Mouse (Mus musculus): ENCODE measurements around the gene Nt5c2. TPM values are rescaled to one million over a fixed set of nuclear protein-coding genes. Genes with fewer than 3 reads are reported as not detected.

The Nt5c2 gene
- polyA plus RNA-seq, 1 experiment from 2014 or later: 36.1 TPM

DNA sequence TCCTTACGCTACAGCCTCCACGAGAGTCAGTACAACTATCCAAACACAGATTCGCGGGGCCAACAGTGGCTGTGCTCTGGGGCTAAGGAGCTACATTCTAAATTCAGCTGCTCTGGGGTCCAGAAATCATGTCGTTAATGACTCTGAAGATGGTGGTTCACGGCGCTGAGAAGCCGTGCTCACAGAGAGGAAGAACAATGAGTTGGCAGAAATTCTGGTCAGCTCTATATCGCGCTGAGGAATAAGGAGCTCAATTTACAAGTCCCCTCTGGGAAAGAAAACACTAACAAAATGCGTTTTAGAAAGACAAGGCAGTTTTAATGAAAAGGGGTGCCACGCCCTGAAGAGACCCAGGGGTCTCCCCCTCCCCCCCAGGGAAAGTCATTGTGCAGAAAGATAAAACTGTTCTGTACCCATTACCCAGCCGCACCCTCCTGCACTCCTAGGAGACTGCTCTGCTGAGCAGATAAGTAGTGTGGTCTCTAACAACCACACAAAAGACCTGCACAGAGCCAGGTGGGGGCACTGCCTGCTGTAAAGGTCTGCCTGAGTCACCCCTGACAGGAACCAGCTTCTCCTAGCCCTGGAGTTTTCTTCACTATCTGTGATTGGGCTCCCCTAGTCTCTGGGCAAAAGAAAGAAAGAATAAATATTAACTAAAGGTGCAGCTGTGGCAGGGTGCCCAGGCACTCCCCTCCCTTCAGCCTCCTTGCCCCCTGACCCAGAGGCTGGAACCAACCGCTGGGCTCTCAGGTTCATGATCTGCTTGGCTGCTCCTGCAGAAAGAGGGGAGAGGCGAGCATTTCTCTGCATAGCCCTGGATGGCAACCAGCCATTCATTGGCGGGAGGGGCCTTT lies 26.5 kb downstream of the Nt5c2 start:
- Histone ChIP-seq H3K9me3 (ENCODE audit: low read length) (no peaks in the 10 kb centered on the region), H3K4me2 (ENCODE audit: low read depth, low read length) (peak overlapping the region; percentile 74), H3K4me3 (ENCODE audit: low read depth, low read length) (peak overlapping the region; percentile 24), H3K27me3 (ENCODE audit: insufficient read depth, low read length) (no peaks in the 10 kb centered on the region), H3K9ac (replicated peaks) (peak overlapping the region; percentile 56), H3K27ac (ENCODE audit: low read depth) (peak overlapping the region; percentile 86), H3K4me1 (ENCODE audit: insufficient read depth) (peaks cover 52% of the 10 kb centered on the region), H3K36me3 (replicated peaks; ENCODE audit: insufficient read depth, low read length) (no peaks in the 10 kb centered on the region)
- no peak for TF ChIP-seq CTCF (IDR thresholded peaks at IDR 0.05; ENCODE audit: low read depth)
- TF ChIP-seq EP300 (IDR thresholded peaks at IDR 0.05; ENCODE audit: low read depth): peak; percentile 89
- 26% methylated on average over 16 of the region's 16 CpGs for WGBS (ENCODE audit: insufficient replicate concordance)
- ATAC-seq: peak; percentile 75
- peak; percentile 63 for DNase-seq

DNA sequence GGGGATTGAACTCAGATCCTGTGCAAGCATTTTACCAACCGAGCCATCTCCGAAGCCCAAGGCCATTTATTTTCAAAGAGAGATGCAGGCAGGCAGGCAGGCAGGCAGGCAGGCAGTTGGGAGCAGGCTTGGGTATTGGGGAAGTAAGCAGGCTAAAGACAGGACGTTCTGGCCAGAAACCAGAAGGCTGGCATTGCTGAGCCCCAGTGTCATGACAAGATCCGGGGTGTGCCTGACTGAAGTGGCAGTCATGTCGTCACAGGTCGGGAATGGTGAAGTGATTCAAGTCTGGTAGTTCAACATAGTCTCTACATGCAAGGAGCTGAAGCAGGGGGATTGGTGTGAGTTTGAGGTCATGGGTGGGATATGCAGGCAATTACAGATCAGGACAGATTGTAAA lies 27.3 kb downstream of the Nt5c2 start:
- Histone ChIP-seq H3K4me1 (ENCODE audit: insufficient read depth) (peaks cover 58% of the 10 kb centered on the region), H3K36me3 (replicated peaks; ENCODE audit: insufficient read depth, low read length) (no peaks in the 10 kb centered on the region), H3K9ac (replicated peaks) (no peak overlapping the region; the same call in 1 of the 2 replicates), H3K4me2 (ENCODE audit: low read depth, low read length) (peak overlapping the region; percentile 74), H3K9me3 (ENCODE audit: low read length) (no peaks in the 10 kb centered on the region), H3K4me3 (ENCODE audit: low read depth, low read length) (no peak overlapping the region), H3K27ac (ENCODE audit: low read depth) (peak overlapping the region; percentile 86), H3K27me3 (ENCODE audit: insufficient read depth, low read length) (no peaks in the 10 kb centered on the region)
- peak; percentile 55 for DNase-seq
- 36% methylated on average over 6 of the region's 6 CpGs for WGBS (ENCODE audit: insufficient replicate concordance)
- ATAC-seq: no peak
- no peak; the same call in 1 of the 2 replicates for TF ChIP-seq EP300 (IDR thresholded peaks at IDR 0.05; ENCODE audit: low read depth)
- TF ChIP-seq CTCF (IDR thresholded peaks at IDR 0.05; ENCODE audit: low read depth): no peak

DNA sequence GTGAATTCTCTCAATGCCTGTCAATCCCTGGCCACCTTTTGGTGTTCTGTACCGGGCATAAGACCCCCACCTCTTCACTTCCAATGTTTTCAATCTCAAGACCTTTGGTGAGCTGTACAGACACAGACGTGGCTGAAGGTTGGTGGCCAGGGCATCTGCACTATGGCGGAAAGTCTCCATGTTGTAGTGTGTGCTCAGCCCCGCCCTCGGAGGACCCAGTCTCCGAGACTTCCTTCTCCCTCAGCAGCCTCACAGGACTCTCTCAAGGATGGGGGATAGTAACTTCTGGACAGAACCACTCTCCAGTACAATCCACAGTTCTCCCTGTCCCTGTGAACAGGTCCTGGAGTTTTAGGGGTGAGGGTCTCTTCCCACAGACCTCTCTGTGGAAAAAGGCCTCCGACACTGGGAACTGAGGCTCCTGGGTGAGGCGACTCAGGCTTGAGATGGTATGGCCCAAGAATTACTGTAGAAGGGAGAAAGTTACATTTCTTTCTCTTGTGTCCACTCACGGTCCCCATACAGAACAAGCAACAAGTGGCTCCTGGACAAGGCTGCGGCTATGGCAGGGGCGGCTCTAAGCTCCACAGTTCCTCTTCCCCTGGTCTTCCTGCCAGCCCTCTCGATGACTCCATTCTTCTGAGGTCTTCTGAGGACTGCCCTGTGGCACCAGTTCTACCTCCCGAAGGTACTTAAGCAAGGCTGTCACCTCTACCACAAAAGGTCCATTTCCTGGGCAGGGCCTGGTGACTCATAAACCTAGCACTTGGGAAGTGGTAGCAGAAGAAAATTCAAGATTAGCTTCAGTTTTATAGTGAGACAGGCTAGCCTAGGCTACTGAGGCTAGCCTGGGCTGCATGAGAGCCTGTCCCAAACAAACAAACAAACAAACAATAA lies 30.0 kb downstream of the Nt5c2 start:
- H3K9me3 ChIP-seq (ENCODE audit: low read length): no peaks in the 10 kb centered on the region
- H3K27me3 ChIP-seq (ENCODE audit: insufficient read depth, low read length): no peaks in the 10 kb centered on the region
- no peak for TF ChIP-seq EP300 (IDR thresholded peaks at IDR 0.05; ENCODE audit: low read depth)
- no peak for TF ChIP-seq CTCF (IDR thresholded peaks at IDR 0.05; ENCODE audit: low read depth)
- H3K9ac ChIP-seq (replicated peaks): no peak overlapping the region
- H3K27ac ChIP-seq (ENCODE audit: low read depth): peak overlapping the region; percentile 79
- 63% methylated on average over 13 of the region's 13 CpGs for WGBS (ENCODE audit: insufficient replicate concordance)
- ATAC-seq: no peak
- no peaks in the 10 kb centered on the region for H3K36me3 ChIP-seq (replicated peaks; ENCODE audit: insufficient read depth, low read length)
- no peak overlapping the region for H3K4me3 ChIP-seq (ENCODE audit: low read depth, low read length)
- H3K4me1 ChIP-seq (ENCODE audit: insufficient read depth): peaks cover 59% of the 10 kb centered on the region
- peak overlapping the region; percentile 51 for H3K4me2 ChIP-seq (ENCODE audit: low read depth, low read length)
- peak; percentile 31 for DNase-seq

DNA sequence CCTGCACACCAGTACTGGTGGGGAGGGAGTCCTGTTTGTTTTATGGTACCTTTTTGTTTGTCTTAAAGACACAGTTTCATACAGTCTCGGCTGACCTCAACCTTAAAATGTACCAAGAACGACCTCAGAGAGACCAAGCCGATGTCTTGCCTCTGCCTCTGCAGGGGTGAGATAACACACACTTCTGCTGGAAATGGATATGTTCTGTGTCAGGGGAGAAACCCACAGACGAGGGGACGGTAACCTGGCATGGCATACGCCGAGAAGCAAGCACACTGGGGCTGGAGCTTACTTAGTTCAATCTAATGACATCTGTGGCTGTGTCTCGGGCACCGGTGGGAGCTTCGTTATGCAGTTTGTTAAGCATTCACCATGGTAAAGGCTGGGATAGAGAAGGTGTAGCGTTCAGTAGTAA lies 31.0 kb downstream of the Nt5c2 start:
- H3K9me3 ChIP-seq (ENCODE audit: low read length): no peaks in the 10 kb centered on the region
- TF ChIP-seq CTCF (IDR thresholded peaks at IDR 0.05; ENCODE audit: low read depth): no peak
- TF ChIP-seq EP300 (IDR thresholded peaks at IDR 0.05; ENCODE audit: low read depth): peak; percentile 74
- H3K36me3 ChIP-seq (replicated peaks; ENCODE audit: insufficient read depth, low read length): no peaks in the 10 kb centered on the region
- ATAC-seq (peak; percentile 50), DNase-seq (peak; percentile 52)
- H3K4me1 ChIP-seq (ENCODE audit: insufficient read depth): peaks cover 57% of the 10 kb centered on the region
- no peaks in the 10 kb centered on the region for H3K27me3 ChIP-seq (ENCODE audit: insufficient read depth, low read length)
- WGBS (ENCODE audit: insufficient replicate concordance): 12% methylated on average over 11 of the region's 11 CpGs
- peak overlapping the region; percentile 89 for H3K27ac ChIP-seq (ENCODE audit: low read depth)
- H3K4me2 ChIP-seq (ENCODE audit: low read depth, low read length): peak overlapping the region; percentile 68
- no peak overlapping the region for H3K4me3 ChIP-seq (ENCODE audit: low read depth, low read length)
- peak overlapping the region; percentile 45 for H3K9ac ChIP-seq (replicated peaks)

DNA sequence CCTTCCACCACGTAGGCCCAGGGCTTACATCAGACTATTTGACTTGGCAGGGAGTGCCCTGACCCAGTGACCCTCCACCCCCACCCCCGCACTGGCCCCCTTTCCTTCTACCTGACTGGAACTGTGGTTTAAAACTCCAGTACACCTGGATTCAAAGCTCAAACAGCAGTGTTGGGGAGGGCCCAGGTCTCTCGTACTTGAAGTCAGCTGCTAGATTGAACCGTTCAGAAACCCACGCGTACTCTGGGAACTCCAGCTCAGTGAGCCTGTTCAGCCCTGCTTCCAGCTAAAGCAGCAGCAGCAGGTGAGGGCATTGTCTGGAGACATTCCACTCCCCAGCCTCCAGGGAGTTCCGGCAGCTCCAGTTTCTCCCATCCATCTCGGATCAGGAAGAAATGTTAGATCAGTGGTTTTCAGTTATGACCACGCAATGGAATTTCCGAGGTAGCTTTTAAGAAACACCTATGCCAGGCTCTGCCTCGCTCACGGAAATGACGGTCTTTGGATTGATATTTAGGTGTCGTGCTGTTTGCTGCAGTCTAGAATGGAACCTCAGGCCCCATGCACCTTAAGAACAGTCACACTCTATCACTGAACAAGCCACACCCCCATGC lies 31.5 kb downstream of the Nt5c2 start:
- H3K27me3 ChIP-seq (ENCODE audit: insufficient read depth, low read length): no peaks in the 10 kb centered on the region
- H3K9ac ChIP-seq (replicated peaks): peak overlapping the region; percentile 45
- ATAC-seq (peak; percentile 47), DNase-seq (peak; percentile 73)
- H3K36me3 ChIP-seq (replicated peaks; ENCODE audit: insufficient read depth, low read length): no peaks in the 10 kb centered on the region
- H3K4me2 ChIP-seq (ENCODE audit: low read depth, low read length): peak overlapping the region; percentile 68
- peaks cover 56% of the 10 kb centered on the region for H3K4me1 ChIP-seq (ENCODE audit: insufficient read depth)
- peak overlapping the region; percentile 89 for H3K27ac ChIP-seq (ENCODE audit: low read depth)
- no peak for TF ChIP-seq EP300 (IDR thresholded peaks at IDR 0.05; ENCODE audit: low read depth)
- TF ChIP-seq CTCF (IDR thresholded peaks at IDR 0.05; ENCODE audit: low read depth): no peak
- H3K4me3 ChIP-seq (ENCODE audit: low read depth, low read length): no peak overlapping the region
- H3K9me3 ChIP-seq (ENCODE audit: low read length): no peaks in the 10 kb centered on the region
- WGBS (ENCODE audit: insufficient replicate concordance): 48% methylated on average over 14 of the region's 14 CpGs

Measured in liver, postnatal 0 days (tissue).